Mouse (Mus musculus): ENCODE data around the gene Dus2.

The Dus2 gene

DNA sequence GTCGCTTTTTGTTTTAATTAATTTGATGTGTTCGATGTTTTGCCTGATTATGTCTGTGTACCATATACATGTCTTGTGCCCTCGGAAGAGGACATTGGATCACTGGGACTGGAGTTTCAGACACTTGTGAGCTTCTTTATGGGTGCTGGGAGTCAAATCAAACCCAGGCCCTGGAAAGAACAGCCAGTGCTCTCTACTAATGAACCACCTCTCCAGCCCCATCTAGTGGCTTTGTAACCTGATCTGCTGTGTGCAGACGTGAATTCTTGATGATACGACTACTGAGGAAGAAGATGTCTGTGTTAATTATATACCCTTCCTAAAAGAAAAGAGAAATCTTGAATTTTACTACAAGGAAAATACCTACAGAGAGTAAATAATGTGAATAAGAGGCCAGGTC lies 85.5 kb downstream of the Dus2 start:
- no peak for DNase-seq (ENCODE audit: low spot score)

DNA sequence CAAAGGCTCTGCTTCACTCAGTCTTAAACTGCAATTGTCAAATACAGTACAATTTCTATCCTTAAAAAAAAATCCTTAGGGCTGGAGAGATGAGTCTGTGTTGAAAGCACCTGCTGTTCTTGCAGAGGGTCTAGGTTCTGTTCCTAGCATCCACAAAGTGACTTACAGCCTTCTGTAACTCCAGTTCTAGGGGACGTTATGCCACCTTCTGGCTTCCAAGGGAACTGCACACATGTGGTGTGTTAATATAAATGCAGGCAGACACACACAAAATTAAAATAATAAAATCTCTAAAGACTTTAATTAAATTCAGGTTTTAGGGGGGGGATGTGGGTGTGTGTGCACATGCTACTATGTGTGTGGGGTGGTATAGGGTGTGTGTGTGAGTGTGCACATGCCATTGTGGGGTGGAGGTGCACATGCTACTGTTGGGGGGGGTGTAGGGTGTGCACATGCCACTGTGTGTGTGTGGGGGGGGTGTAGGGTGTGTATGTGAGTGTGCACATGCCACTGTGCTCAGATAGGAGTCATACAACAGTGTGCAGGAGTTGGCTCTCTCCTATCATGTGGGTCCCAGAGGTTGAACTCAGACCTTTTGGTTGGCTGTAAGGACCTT lies 86.4 kb downstream of the Dus2 start:
- no peak for DNase-seq (ENCODE audit: low spot score)

DNA sequence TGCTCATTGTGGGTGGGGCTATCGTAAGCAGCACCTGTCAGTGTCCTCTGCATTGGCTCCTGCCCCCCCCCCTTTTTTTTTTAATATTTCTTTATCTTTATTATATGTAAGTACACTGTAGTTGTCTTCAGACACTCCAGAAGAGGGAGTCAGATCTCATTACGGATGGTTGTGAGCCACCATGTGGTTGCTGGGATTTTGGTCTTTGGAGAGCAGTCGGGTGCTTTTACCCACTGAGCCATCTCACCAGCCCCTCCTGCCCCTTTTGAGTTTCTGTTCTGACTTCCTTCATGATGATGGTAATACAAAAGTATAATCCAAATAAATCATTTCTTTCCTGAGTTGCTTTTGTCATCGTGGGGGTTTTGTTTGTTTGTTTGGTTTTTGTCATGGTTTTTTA lies 111.2 kb downstream of the Dus2 start:
- DNase-seq (ENCODE audit: low spot score), result no peak
